Mouse (Mus musculus) thymus, adult 2 months (tissue): ENCODE results near the gene Ybey.

Experiments
- CTCF ChIP-seq: fragments of 200-500 bp; IDR thresholded peaks from 2 replicates; pipeline ENCODE4 v1.5.1; 2012; ENCODE audit warnings: mild to moderate bottlenecking, control low read depth, low read length, moderate library complexity, borderline replicate concordance; ENCODE audit not compliant: control insufficient read depth, poor library complexity, insufficient read depth; ENCODE audit errors: extremely low read depth
- POLR2A ChIP-seq: fragments of 200-500 bp; IDR thresholded peaks from 2 replicates; pipeline ENCODE4 v1.6.1; 2012; ENCODE audit warnings: mild to moderate bottlenecking, low read length, control low read depth, moderate library complexity; ENCODE audit not compliant: control insufficient read depth, poor library complexity, insufficient read depth; ENCODE audit errors: extremely low read depth

DNA sequence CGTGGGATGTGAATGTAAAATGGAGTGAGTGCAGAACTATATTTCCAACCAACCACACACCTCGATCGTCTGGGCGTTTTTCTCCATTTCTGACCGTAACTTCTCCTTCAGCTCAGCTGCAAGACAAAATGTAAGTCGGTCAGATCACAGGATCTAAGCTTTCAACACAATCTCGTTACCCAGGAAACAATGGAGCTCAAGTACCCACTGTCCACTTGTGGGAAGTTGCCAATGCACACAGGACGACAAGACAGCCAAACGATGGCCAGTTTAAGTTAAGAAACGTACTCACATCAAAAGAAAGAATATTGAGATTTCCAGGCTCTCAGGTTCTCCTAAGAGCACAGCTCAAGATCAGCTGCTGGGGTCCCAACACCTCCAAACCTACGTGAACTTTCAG, 35.0 kb downstream of the Ybey start:
- TF ChIP-seq CTCF (no peak), POLR2A (no peak)
